Mouse (Mus musculus) lung, postnatal 14 days (tissue): ENCODE measurements at regions not wholly inside any gene's neighbourhood (a gene's known extent, or its start where the extent isn't known, plus 50 kb on each side); places are given as distances from the start of the nearest gene placed in this dataset.
"Not testable (repeated sequence)": the region's sequence is repeated elsewhere in the genome, so short reads cannot be mapped to it uniquely, and the experiment has no call there.

Source experiments
- DNase-seq: peaks from one replicate; pipeline ENCODE4 v3.0.0; 2021

- no peak for DNase-seq
Measured at GRCm38 (mm10) chr14:59075845-59076745, 66.6 kb downstream of the 1700129C05Rik start.

- DNase-seq, result no peak
Measured at GRCm38 (mm10) chr14:59072323-59073039, 70.2 kb downstream of the 1700129C05Rik start.

DNA sequence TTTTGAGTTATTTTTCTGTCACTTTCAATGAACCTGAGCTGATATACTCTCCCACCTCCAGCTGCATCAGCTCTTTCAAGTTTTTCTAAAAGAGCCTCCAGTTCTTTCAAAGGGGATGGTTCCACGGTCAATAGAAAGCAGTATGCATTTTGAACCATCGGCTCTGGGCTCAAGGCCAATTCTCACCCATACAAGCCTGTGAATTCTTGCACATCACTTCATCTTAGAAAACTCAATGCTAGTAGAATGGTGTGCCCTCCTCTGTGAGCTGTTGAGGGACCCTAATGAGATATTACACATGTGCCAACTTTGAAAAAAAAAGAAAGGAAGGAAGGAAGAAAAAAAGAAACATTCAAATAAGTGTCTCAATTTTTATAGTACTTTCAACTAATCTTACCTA is 72.6 kb downstream of the 1700129C05Rik start:
- DNase-seq, result no peak

DNA sequence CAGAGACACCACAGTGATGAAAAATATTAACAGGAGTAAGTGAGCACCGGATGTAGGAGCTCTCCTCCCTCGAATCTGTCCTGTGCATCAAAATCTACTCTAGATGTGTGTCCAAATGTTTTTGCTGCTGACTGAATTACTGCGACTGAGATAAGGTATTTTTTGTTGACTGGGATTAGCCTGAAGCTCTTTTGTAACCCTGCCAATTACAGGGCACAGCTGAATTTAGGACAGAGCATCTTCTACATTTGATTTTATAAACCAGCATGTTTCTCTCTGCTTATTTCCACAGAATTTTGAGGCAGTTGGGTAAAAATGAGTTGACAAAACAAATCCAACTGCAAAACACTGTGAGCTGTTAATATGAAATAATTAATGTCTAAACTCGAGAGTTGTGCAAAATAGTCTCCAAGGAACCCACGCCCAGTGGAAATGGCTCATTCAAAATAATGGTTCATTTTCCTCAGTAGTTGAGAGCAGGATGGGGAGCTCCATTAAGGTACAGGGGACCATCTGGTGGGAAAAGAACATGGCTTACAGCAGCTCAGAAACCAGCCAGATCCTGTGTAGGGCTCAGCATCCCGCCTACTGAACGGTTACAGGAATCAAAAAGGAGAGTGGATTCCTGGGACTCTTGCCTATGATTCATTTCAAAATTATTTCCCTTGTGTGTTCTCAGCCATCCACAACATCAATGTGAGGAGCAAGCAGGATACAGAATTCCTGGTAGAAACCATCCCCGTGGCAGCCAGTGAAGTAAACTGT is 76.1 kb downstream of the 1700129C05Rik start:
- no peak for DNase-seq

GRCm38 (mm10) chr14:59063221-59063620 is 79.5 kb downstream of the 1700129C05Rik start:
- no peak for DNase-seq

- DNase-seq, result no peak
Measured at GRCm38 (mm10) chr14:59056832-59057231, 85.9 kb downstream of the 1700129C05Rik start.

- no peak for DNase-seq
Measured at GRCm38 (mm10) chr14:59055283-59055682, 87.4 kb downstream of the 1700129C05Rik start.

- DNase-seq, result no peak
Measured at GRCm38 (mm10) chr14:59052421-59052820, 90.3 kb downstream of the 1700129C05Rik start.

GRCm38 (mm10) chr14:59051478-59051879 is 91.2 kb downstream of the 1700129C05Rik start:
- no peak for DNase-seq

DNA sequence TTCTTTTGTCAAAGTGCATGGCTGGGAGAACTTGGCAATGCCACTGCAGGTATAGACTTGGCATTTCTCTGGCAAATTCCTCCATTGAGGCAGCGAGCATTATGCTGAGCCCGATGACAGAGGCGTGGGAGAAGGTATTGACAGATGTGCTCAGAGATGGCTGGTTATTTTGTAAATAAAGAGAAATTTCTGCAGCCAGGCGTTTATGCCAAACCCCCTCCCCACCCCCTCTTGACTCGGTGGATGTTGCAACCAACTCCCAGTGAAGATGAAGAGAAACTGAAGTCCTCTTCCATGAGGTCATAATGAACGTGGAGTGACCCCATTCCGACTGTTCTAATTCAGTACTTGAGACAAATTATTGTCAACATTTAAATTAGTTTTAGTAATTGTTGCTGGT is 97.0 kb downstream of the 1700129C05Rik start:
- peak; percentile 24 for DNase-seq

DNA sequence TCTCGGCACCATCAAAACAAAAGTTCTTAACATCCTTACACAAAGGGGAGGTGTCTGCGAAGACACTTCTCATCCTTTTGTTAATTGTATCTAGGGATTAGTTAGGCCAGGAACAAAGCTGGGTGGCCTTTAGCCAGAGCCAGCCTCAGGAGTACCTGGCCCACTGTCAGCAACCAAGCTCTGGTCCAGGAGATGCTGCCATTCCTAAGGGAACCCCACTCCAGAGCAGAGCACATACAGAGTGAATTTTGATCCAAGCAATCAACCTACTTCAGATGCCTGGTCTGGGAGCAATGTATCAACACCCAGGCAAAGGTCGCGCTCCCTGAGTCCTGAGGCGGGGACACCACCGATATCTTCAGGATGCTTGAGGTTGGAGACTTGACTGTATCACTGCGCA is 97.5 kb downstream of the 1700129C05Rik start:
- no peak for DNase-seq

DNA sequence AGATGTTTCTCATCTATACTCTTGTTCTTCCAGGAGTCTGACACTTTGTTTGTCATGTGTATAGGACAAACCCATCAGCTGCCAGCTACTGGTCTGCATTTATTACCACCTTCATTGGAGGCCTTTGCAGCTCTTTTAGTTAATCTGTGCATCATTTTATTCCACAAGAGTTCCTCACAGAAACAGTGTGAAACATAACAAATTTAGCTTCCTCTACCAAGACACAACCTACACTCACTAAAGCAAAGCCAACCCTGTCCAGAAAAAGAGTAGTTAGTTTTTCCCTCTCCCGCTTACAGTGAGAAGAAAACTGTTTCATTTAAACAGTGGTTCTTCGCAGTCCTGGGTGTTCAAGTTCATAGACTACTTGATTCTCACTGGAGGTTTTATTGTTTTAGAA is 100.5 kb downstream of the 1700129C05Rik start:
- DNase-seq, result no peak

DNA sequence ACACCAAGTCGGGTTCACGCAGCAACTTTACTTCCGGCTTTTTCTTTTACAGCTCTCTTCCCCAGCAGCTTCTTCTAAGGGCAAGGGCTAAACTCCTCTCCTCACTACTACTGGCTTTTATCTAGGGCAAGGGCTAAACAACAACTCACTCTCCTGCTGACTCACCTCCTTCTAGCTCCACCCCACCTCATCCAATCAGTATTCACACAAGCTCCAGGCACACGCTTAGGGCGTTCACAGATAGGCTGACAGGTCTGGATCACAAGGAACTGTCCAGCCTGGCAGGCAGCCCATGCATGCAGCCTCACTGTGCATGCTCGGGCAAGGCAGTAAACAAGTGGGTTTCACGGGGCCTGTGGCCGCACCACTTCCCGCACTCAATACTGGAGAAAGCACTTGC is 116.9 kb downstream of the 1700129C05Rik start:
- DNase-seq, result not testable (repeated sequence)

DNA sequence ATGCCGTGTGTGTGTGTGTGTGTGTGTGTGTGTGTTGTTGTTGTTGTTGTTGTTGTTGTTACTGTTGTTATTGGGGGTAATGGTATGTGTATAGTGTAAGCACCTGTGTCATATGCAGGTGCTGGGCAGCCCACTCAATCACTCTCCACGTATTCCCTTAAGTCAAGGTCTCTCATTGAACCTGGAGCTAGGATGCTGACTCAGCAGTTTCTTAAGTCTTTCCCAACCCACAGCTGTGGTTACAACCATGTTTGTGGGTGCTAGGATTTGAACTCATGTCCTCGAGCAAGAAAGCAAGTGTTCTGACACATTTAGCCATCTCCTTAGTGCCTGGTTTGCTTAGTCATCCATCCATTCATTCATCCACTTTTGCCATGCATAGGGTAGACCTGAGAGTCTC is 133.2 kb downstream of the 1700129C05Rik start:
- no peak for DNase-seq

- DNase-seq, result peak; percentile 29
Measured at GRCm38 (mm10) chr14:58999106-58999778, 143.5 kb downstream of the 1700129C05Rik start.

- no peak for DNase-seq
Measured at GRCm38 (mm10) chr14:58994994-58995393, 147.7 kb downstream of the 1700129C05Rik start.

DNA sequence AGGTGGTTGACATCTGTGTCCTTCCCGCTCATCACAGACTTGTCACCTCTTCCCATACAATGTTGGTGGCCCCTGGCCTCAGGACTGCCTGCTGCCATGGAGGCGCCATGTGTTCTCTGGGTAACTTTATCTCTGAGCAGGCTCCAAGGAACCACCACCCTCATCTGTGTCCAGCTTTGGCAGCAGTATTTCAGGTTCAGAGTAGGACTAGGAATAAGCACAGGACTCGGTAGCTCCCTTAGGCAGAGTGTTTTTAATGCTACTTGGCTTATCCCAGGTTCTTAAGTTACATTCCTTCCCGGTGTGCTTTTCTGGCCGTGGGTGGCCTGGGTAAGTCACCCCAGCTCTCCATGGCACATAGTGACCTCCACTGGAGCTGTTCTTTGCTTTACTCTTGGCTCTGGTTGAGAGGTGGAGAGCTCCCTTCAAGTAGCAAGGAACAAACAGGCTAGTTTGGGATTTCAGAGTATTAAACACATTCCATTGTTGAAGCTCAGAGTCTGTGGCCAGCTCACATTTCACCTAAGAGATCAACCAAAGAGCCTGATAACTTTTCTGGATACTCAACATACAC is 153.0 kb downstream of the 1700129C05Rik start:
- DNase-seq, result no peak

GRCm38 (mm10) chr14:58987688-58988087 is 155.0 kb downstream of the 1700129C05Rik start:
- DNase-seq, result no peak

DNA sequence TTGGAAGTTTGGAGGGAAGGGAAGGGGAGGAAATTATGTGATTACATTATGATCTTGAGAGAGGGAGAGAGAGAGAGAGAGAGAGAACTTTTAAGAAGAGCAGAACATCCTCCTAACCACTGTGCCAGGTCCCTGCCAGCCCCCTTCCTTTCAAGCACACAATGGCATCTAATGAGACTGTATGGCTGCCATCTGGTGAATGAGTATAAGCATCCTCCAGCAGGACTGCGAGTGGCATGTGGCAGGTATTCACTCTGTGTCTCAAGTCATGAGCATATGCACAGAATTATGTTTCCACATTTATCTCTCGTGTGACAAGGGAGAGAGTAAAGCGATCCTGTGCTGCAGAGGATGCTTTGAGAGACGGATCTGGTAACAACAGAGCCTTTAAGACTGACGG is 156.9 kb downstream of the 1700129C05Rik start:
- DNase-seq, result no peak

DNA sequence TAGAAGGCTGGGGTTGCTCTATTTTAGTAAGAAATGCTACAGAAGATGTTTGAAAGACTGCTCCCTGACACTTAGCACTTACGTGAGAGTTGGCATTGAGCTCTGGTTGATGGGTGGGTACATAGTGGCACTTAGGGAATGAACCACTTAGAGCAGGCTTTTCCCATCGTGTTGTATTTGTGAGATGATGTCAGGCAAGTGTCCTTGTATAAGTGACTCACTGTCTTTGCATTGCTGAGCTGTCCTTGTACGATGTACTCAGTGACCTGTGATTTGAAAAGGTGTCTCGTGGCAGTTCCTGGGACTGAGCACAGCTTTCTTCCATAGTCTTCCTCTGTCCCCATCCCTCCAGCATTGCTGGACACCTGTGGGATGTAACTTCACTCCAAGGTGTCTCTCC is 165.9 kb downstream of the 1700129C05Rik start:
- no peak for DNase-seq

DNA sequence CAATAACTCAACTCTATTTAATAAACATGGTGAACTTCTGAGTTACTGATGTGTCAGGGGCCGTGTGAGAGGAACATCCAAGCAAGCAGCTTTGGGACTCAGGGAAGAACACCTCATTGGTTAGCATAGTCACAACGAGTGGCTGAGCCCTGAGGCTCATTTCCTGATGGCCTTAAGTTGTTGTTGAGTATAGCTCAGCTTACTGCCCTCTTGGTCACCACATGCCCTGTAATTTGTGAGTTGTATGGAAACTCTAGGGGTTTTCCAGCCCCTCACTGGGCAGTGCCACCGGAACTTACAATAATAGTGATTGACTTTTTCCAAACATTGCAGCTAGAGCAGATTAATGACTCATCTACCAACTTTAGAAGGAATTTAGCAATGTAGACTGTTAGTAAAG is 173.4 kb downstream of the 1700129C05Rik start:
- DNase-seq, result no peak

DNA sequence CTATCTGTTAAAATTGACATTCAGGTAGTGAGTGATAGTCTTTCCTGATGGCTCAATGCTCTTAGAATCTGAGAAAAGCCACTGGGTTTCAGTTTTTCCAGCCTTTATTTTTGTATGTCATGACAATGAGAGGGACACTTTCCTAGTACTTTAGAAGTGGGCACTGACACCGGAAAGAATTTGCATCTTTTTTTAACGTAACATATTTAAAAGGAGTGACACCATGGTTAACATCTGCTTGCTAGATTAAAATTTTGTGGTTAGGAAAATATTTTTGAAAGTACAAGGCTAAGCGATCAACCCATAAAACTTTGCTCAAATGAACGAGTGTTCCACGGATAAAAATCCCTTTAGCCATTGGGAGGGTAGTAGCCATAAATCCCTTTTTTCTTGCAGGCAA is 174.7 kb downstream of the 1700129C05Rik start:
- no peak for DNase-seq
